Mouse (Mus musculus): ENCODE data around the gene Erfe.
A peak's percentile ranks its signal among the peaks of the same experiment; 100 is the strongest.

Erfe gene

GRCm38 (mm10) chr1:91380453-91381090, 14.3 kb downstream of the Erfe start:
- peak; percentile 91 for DNase-seq

- no peak for DNase-seq
Measured at GRCm38 (mm10) chr1:91381091-91381471, 14.9 kb downstream of the Erfe start.

GRCm38 (mm10) chr1:91390369-91390768, 24.1 kb downstream of the Erfe start:
- DNase-seq: no peak

- no peak for DNase-seq
Measured at GRCm38 (mm10) chr1:91397927-91398259, 31.7 kb downstream of the Erfe start.

- DNase-seq: peak; percentile 87
Measured at GRCm38 (mm10) chr1:91398260-91399062, 32.2 kb downstream of the Erfe start, which contains the start of gene Ilkap. TSS of gene Ilkap (minus strand) at chr1:91398815.

GRCm38 (mm10) chr1:91404976-91405375, 38.7 kb downstream of the Erfe start:
- DNase-seq: no peak

GRCm38 (mm10) chr1:91405406-91406169, 39.4 kb downstream of the Erfe start:
- peak; percentile 64 for DNase-seq

GRCm38 (mm10) chr1:91407819-91408218, 41.6 kb downstream of the Erfe start:
- DNase-seq: no peak

- no peak for DNase-seq
Measured at GRCm38 (mm10) chr1:91411631-91412285, 45.5 kb downstream of the Erfe start.

- no peak for DNase-seq
Measured at GRCm38 (mm10) chr1:91412286-91413029, 46.2 kb downstream of the Erfe start.

GRCm38 (mm10) chr1:91413030-91413506, 46.8 kb downstream of the Erfe start:
- DNase-seq: peak; percentile 98

- DNase-seq: no peak
Measured at GRCm38 (mm10) chr1:91413536-91413897, 47.3 kb downstream of the Erfe start.

- DNase-seq: peak; percentile 67
Measured at GRCm38 (mm10) chr1:91413898-91414594, 47.8 kb downstream of the Erfe start, which contains the start of gene Hes6. TSS of gene Hes6 (minus strand) at chr1:91414038.

- DNase-seq: no peak
Measured at GRCm38 (mm10) chr1:91414903-91415302, 48.7 kb downstream of the Erfe start.

- no peak for DNase-seq
Measured at GRCm38 (mm10) chr1:91415311-91415710, 49.1 kb downstream of the Erfe start.

GRCm38 (mm10) chr1:91417991-91418390, 51.8 kb downstream of the Erfe start:
- no peak for DNase-seq

- no peak for DNase-seq
Measured at GRCm38 (mm10) chr1:91419862-91420600, 53.8 kb downstream of the Erfe start.

GRCm38 (mm10) chr1:91420601-91421065, 54.4 kb downstream of the Erfe start:
- DNase-seq: no peak
